Mouse (Mus musculus) kidney, postnatal 0 days (tissue): ENCODE data around the gene Cntn5. TPM values are rescaled to one million over a fixed set of nuclear protein-coding genes. Genes with fewer than 3 reads are reported as not detected.

Source experiments
- ATAC-seq: fragments of 200-750 bp; cut with Nextera tagmentation; replicated peaks from 2 replicates; pipeline ENCODE4 v1.8.0; 2017; ENCODE audit warnings: low read depth, moderate number of reproducible peaks, moderate TSS enrichment, moderate library complexity; ENCODE audit not compliant: low FRiP score
- DNase-seq: peaks from one replicate; pipeline ENCODE4 v3.0.0-alpha.2; 2016; ENCODE audit warnings: low spot score
- H3K27ac ChIP-seq: fragments of 300-500 bp; sonication (generic); 2 replicates; pipeline ENCODE4 v1.5.1; 2014; ENCODE audit warnings: mild to moderate bottlenecking
- H3K27me3 ChIP-seq: fragments of 300-500 bp; sonication (generic); 2 replicates; pipeline ENCODE4 v1.6.1; 2014; ENCODE audit warnings: low read length, mixed read lengths; ENCODE audit not compliant: insufficient read depth
- H3K36me3 ChIP-seq: fragments of 300-500 bp; sonication (generic); 2 replicates; pipeline ENCODE4 v1.6.1; 2014; ENCODE audit warnings: low read length, mixed read lengths; ENCODE audit not compliant: insufficient read depth
- H3K4me1 ChIP-seq: fragments of 300-500 bp; sonication (generic); replicated peaks from 2 replicates; pipeline ENCODE4 v1.6.1; 2014; ENCODE audit warnings: antibody characterized with exemption, low read length, mixed read lengths; ENCODE audit not compliant: insufficient read depth
- H3K4me2 ChIP-seq: fragments of 300-500 bp; sonication (generic); 2 replicates; pipeline ENCODE4 v1.6.1; 2014; ENCODE audit warnings: mild to moderate bottlenecking, low read length, moderate library complexity, mixed read lengths
- H3K4me3 ChIP-seq: fragments of 300-500 bp; sonication (generic); replicated peaks from 2 replicates; pipeline ENCODE4 v1.5.1; 2014; ENCODE audit warnings: low read depth, low read length
- H3K9ac ChIP-seq: fragments of 300-500 bp; sonication (generic); 2 replicates; pipeline ENCODE4 v1.6.1; 2014; ENCODE audit warnings: low read depth, low read length
- H3K9me3 ChIP-seq: fragments of 300-500 bp; sonication (generic); replicated peaks from 2 replicates; pipeline ENCODE4 v1.6.1; 2016; ENCODE audit warnings: low read length, inconsistent platforms, mixed read lengths
- CTCF ChIP-seq: IDR thresholded peaks from 2 replicates; pipeline ENCODE4 v1.5.1; 2016; ENCODE audit warnings: antibody characterized with exemption, low read depth, mild to moderate bottlenecking, moderate library complexity
- WGBS: fragments of 180-500 bp; shearing (Covaris S2); extraction: QIAGEN DNeasy Blood & Tissue Kit; methylation state at CpG from one replicate; pipeline ENCODE4 v1.1.7; 2014; 5-methylcytosine and 5-hydroxymethylcytosine counted together
- polyA plus RNA-seq: library from polyadenylated mRNA; unstranded; fragments of >200 nt; fragmentation: Nextera tagmentation; extraction: Ambion mirVana; gene quantifications from 2 replicates; pipeline ENCODE4 v1.2.1, GENCODE M21; 2015

Gene Cntn5
- polyA plus RNA-seq, 1 experiment from 2014 or later = 0.43 TPM

DNA sequence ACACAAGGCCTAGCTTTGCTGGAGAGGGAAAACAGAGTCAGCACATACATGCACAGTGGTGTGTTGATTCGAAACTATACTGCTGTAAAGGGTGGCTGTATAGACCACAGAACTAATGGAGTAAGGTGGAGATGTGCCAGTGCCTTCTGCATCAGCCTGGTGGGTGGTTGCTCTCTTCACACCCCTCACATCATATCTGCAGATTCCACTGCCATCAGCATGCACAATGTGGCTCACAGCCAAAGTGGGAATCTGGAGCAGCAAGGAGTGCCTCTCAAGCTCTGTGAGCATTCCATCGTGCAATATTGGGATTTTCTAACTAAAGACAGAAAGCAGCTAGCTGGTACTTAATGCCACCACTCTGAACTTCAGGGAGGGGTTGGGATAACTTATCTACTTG, 241.5 kb downstream of the Cntn5 start:
- H3K27ac ChIP-seq = no peak overlapping the region
- H3K27me3 ChIP-seq = no peaks in the 10 kb centered on the region
- TF ChIP-seq CTCF = no peak
- H3K9me3 ChIP-seq = no peaks in the 10 kb centered on the region
- H3K4me1 ChIP-seq = no peaks in the 10 kb centered on the region
- no peak overlapping the region for H3K4me2 ChIP-seq
- ATAC-seq = no peak
- no peak overlapping the region for H3K9ac ChIP-seq
- no peak for DNase-seq
- H3K36me3 ChIP-seq = no peaks in the 10 kb centered on the region
- no peak overlapping the region for H3K4me3 ChIP-seq
- WGBS = 77% methylated on average over 2 of the region's 2 CpGs

DNA sequence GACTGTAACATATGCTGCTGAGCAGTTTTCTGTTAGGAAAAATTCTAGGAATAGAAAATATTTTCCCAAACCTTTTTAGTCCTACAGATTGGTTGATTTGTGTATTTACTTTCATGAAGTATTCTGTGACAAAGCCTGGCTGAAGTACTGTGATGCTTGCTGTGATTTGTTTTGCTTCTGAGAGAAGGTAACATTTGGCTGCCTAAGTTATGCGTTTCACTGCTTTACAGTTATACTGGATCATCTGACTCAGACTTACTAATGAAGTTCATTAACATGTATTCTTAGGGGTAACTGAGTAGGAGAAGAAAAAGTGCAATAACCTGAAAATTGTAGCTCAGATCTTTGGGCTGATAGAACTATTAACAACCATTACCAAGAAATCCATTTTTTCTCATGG, 245.1 kb downstream of the Cntn5 start:
- no peak for TF ChIP-seq CTCF
- no peak overlapping the region for H3K9ac ChIP-seq
- no peak overlapping the region for H3K27ac ChIP-seq
- H3K27me3 ChIP-seq = no peaks in the 10 kb centered on the region
- no peaks in the 10 kb centered on the region for H3K4me1 ChIP-seq
- no peak overlapping the region for H3K4me2 ChIP-seq
- no peaks in the 10 kb centered on the region for H3K36me3 ChIP-seq
- DNase-seq = no peak
- H3K9me3 ChIP-seq = no peaks in the 10 kb centered on the region
- WGBS = 62% methylated on average over 1 of the region's 1 CpGs
- no peak overlapping the region for H3K4me3 ChIP-seq
- no peak for ATAC-seq

DNA sequence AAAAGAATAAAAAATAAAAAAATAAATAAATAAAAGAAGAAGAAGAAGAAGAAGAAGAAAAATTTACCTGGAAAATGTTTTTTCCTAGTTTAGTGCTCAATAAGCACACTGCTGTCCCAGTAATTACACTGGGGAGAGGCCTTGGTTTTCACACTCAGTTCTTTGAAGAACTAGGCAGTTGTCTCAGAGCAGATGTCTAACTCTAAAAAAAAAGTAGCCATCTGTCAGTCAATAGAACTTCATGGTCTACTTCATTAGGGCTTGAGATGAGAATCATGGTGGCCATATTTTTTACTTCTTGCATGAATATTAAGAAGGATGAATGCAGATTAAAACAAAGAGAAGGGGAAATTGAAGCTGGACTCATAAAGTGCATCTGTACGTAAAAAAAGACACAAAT, 246.5 kb downstream of the Cntn5 start:
- ATAC-seq = no peak
- H3K4me3 ChIP-seq = no peak overlapping the region
- H3K9me3 ChIP-seq = no peaks in the 10 kb centered on the region
- H3K27me3 ChIP-seq = no peaks in the 10 kb centered on the region
- DNase-seq = no peak
- no peak overlapping the region for H3K4me2 ChIP-seq
- H3K4me1 ChIP-seq = no peaks in the 10 kb centered on the region
- H3K27ac ChIP-seq = no peak overlapping the region
- no peaks in the 10 kb centered on the region for H3K36me3 ChIP-seq
- H3K9ac ChIP-seq = no peak overlapping the region
- WGBS = 80% methylated on average over 1 of the region's 1 CpGs
- TF ChIP-seq CTCF = no peak

DNA sequence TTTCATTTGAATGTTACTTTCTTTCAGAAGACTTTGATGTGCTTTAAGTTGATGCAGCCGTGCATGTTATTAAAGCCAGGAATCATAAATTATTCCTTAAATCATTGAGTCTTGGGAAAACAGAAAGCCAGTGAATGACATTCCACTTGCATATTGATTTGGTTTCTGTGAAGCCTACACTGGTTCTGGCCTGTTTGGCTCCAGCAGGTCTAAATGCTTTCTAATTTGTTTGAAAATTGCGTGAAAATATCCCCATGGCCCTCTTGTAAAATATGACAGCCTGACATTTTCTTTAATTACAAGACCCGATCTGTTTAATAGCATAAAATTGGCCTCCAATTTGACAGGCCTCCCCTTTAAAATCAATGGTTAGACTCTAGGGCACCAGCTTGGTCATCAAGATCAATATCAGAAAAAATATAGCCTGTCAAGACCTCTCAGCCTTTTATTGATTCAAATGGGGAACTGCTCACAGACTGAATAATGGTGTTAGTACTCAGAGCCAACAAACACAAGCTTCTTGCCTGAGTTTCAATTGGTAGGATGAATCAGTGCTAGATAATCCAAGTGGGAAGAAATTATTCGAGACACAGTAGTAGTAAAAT, 247.3 kb downstream of the Cntn5 start:
- DNase-seq (peak; percentile 28), ATAC-seq (no peak)
- Histone ChIP-seq H3K27ac (no peak overlapping the region), H3K9ac (no peak overlapping the region), H3K4me2 (no peak overlapping the region), H3K36me3 (no peaks in the 10 kb centered on the region), H3K27me3 (no peaks in the 10 kb centered on the region), H3K4me1 (no peaks in the 10 kb centered on the region), H3K9me3 (no peaks in the 10 kb centered on the region), H3K4me3 (no peak overlapping the region)
- no peak for TF ChIP-seq CTCF
- 59% methylated on average over 4 of the region's 4 CpGs for WGBS

DNA sequence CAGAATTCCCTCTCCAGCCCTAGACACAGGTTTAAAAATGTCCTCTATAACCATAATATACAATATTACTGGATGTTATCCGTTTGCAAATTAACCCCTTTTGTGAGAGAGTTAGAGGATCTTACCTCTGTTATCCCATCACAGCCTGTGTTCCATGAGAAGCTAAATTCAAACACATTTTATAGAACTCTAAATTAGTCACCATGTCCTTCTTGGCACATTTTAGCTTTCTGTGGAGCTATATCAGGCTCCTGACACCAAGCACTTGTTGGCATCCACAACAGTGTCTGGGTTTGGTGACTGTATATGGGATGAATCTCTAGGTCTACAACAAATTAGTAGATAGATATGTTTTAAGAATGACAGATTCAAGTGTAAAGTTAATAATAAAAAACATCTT, 253.9 kb downstream of the Cntn5 start:
- no peak for TF ChIP-seq CTCF

DNA sequence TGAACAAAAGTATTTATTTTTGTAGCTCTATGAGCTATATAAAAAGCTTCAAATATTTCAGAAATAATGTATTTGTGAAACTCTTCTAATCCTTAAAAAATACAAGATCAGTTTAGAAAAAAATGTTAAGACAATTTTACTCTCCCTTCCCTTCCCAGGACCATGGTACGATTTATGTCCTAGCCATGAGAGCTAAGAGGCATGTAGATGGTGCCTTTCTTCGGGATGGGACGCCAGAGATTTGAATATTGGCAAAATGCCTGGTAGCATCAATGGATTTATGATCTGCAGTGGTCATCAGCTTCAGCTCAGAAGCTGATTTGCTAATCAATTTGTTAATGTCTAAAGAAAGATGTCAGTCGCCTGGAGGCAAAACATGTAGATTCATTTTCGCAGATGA, 258.6 kb downstream of the Cntn5 start:
- Histone ChIP-seq H3K9me3 (no peaks in the 10 kb centered on the region), H3K36me3 (no peaks in the 10 kb centered on the region), H3K4me2 (no peak overlapping the region), H3K27me3 (no peaks in the 10 kb centered on the region), H3K27ac (no peak overlapping the region), H3K4me3 (no peak overlapping the region), H3K9ac (no peak overlapping the region), H3K4me1 (no peaks in the 10 kb centered on the region)
- no peak for TF ChIP-seq CTCF
- ATAC-seq = no peak
- 75% methylated on average over 5 of the region's 5 CpGs for WGBS
- DNase-seq = no peak

More for the DNA sequence above, 253.9 kb downstream of the Cntn5 start:
- ATAC-seq = no peak
- 76% methylated on average over 1 of the region's 1 CpGs for WGBS
- Histone ChIP-seq H3K36me3 (no peaks in the 10 kb centered on the region), H3K9ac (no peak overlapping the region), H3K4me2 (no peak overlapping the region), H3K9me3 (no peaks in the 10 kb centered on the region), H3K27ac (no peak overlapping the region), H3K4me3 (no peak overlapping the region), H3K4me1 (no peaks in the 10 kb centered on the region), H3K27me3 (no peaks in the 10 kb centered on the region)
- no peak for DNase-seq
